Mouse (Mus musculus) lung, embryonic 16.5 days (tissue): ENCODE measurements around the gene Capn2. TPM values are rescaled to one million over a fixed set of nuclear protein-coding genes. Genes with fewer than 3 reads are reported as not detected.

ENCODE experiments used
- ATAC-seq: fragments of 200-750 bp; cut with Nextera tagmentation; 2 replicates; pipeline ENCODE4 v1.8.0; 2017; ENCODE audit warnings: low read depth, mild to moderate bottlenecking, moderate library complexity
- H3K27ac ChIP-seq: fragments of 300-500 bp; sonication (generic); 2 replicates; pipeline ENCODE4 v1.5.1; 2014; ENCODE audit warnings: mild to moderate bottlenecking, control low read depth, low read length
- H3K27me3 ChIP-seq: fragments of 300-500 bp; sonication (generic); 2 replicates; pipeline ENCODE4 v1.6.1; 2014; ENCODE audit warnings: low read depth, low read length, mixed read lengths; ENCODE audit not compliant: control insufficient read depth, insufficient read depth
- H3K36me3 ChIP-seq: fragments of 300-500 bp; sonication (generic); 2 replicates; pipeline ENCODE4 v1.6.1; 2014; ENCODE audit warnings: low read length; ENCODE audit not compliant: control insufficient read depth, insufficient read depth
- H3K4me1 ChIP-seq: fragments of 300-500 bp; sonication (generic); replicated peaks from 2 replicates; pipeline ENCODE4 v1.6.1; 2014; ENCODE audit warnings: low read length, mixed read lengths; ENCODE audit not compliant: control insufficient read depth, insufficient read depth
- H3K4me2 ChIP-seq: fragments of 300-500 bp; sonication (generic); 2 replicates; pipeline ENCODE4 v1.6.1; 2014; ENCODE audit warnings: low read depth, low read length, control low read depth
- H3K4me3 ChIP-seq: fragments of 300-500 bp; sonication (generic); 2 replicates; pipeline ENCODE4 v1.5.1; 2014; ENCODE audit warnings: mild to moderate bottlenecking, low read length, control low read depth
- H3K9ac ChIP-seq: fragments of 300-500 bp; sonication (generic); 2 replicates; pipeline ENCODE4 v1.6.1; 2014; ENCODE audit warnings: low read length, control low read depth
- H3K9me3 ChIP-seq: fragments of 300-500 bp; sonication (generic); 2 replicates; pipeline ENCODE4 v1.6.1; 2016; ENCODE audit warnings: low read length; ENCODE audit not compliant: control insufficient read depth
- WGBS: fragments of 180-500 bp; shearing (Covaris S2); extraction: QIAGEN DNeasy Blood & Tissue Kit; methylation state at CpG from one replicate; pipeline ENCODE4 v1.1.7; 2014; 5-methylcytosine and 5-hydroxymethylcytosine counted together
- polyA plus RNA-seq: library from polyadenylated mRNA; unstranded; fragments of >200 nt; fragmentation: Nextera tagmentation; extraction: Ambion mirVana; gene quantifications from 2 replicates; pipeline ENCODE4 v1.2.1, GENCODE M21; 2015

Gene Capn2
- polyA plus RNA-seq, result 127 and 136 TPM in 2 replicates

DNA sequence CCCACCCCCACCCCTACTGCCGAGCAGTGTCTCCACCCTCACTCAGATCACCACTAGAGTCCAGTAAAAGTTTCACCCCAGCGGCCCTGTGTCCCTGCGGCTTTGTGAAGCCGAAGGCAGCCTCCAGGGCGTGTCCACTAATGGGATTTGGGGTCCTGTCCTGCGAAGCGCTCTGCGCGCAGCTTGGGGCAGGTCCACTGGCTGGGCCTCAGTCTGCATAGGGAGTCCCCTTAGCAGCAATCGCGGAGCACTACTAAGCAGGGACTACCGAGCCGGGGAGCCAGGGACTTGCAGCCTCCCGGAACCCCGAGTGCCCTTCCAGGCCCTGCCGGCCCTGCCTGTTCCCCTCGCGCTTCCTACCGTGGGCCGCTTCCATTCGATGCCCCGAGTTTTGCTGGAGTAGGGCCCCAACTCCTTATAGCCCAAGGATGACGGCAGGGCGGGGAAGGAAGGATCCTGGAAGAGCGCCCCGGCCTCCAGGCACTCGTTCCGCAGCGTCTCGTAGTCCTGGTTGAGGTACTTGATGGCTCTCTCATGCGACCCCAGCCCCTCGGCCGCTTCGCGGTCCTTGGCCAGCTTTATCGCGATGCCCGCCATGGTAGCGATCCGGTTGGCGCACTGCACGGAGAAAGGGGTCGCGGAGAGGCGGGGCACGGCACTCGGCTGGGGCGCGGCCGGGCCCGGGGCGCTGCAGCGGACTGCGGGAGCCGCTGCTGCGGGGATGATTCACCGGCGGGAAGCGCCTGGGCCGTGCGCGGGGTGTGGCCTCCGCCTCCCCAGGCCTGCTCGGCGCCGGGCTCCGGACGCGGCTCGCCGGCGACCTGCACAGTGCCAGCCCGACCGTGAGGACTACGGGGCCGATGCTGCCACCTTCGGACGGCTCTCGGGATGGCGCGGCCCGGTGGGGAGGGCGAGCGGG, at the start of gene Capn2:
Capn2 (minus strand) TSS at position 851 of the 919 bp plus-strand sequence.
- peak within 1 kb of the TSS; percentile 67 for H3K4me2 ChIP-seq
- peak within 1 kb of the TSS; percentile 85 for H3K27ac ChIP-seq
- ATAC-seq, result peak; percentile 94
- H3K4me1 ChIP-seq, result peaks cover 47% of the 10 kb centered on the region
- peak within 1 kb of the TSS; percentile 66 for H3K4me3 ChIP-seq
- H3K9me3 ChIP-seq, result no peaks in the 10 kb centered on the region
- under 1% methylated on average over 83 of the region's 84 CpGs for WGBS
- H3K36me3 ChIP-seq, result peaks cover 5% of the 10 kb centered on the region; the same call in 1 of the 2 replicates
- H3K27me3 ChIP-seq, result no peaks in the 10 kb centered on the region
- H3K9ac ChIP-seq, result peak within 1 kb of the TSS; percentile 83

DNA sequence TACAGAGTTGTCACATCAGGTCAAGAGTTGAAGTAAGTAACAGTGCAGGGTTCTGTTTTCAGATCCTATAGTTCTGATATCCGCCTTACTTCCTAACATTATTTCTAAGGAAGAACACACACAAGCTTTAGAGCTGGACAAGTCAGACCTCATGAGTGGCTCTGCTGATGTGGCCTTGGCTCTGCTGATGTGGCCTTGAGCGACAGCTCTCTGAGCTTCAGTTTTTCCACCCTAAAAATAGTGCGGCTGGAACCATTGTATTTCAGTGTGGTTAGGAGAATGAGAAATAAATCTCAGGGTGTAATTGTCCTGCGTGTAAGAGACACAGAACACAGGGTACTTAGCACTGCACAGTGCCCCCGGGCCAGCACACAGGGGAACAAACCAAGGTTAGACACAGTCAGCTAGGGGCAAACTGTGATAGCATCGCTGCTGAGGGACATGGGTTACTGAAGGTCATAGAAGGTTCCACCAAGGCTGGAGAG, 48.0 kb upstream of the Capn2 start:
- H3K4me3 ChIP-seq, result no peak overlapping the region
- no peak overlapping the region for H3K4me2 ChIP-seq
- H3K4me1 ChIP-seq, result peaks cover 4% of the 10 kb centered on the region; the same call in 1 of the 2 replicates
- no peaks in the 10 kb centered on the region for H3K9me3 ChIP-seq
- no peaks in the 10 kb centered on the region for H3K27me3 ChIP-seq
- H3K27ac ChIP-seq, result no peak overlapping the region
- no peak overlapping the region for H3K9ac ChIP-seq
- WGBS, result 85% methylated on average over 6 of the region's 6 CpGs
- no peaks in the 10 kb centered on the region for H3K36me3 ChIP-seq
- ATAC-seq, result no peak

GRCm38 (mm10) chr1:182564408-182565120, 47.2 kb upstream of the Capn2 start, which contains the start of gene Capn8:
Capn8 (plus strand) TSS chr1:182565007.
- Histone ChIP-seq H3K9me3 (no peaks in the 10 kb centered on the region), H3K4me1 (peaks cover 4% of the 10 kb centered on the region; the same call in 1 of the 2 replicates), H3K36me3 (no peaks in the 10 kb centered on the region), H3K27me3 (no peaks in the 10 kb centered on the region), H3K27ac (no peak within 1 kb of the TSS), H3K9ac (no peak within 1 kb of the TSS), H3K4me2 (no peak within 1 kb of the TSS), H3K4me3 (no peak within 1 kb of the TSS)
- 64% methylated on average over 5 of the region's 5 CpGs for WGBS
- no peak for ATAC-seq

GRCm38 (mm10) chr1:182562576-182563370, 45.4 kb upstream of the Capn2 start:
- Histone ChIP-seq H3K27me3 (no peaks in the 10 kb centered on the region), H3K9ac (no peak overlapping the region), H3K27ac (no peak overlapping the region; the same call in 1 of the 2 replicates), H3K4me1 (peaks cover 4% of the 10 kb centered on the region; the same call in 1 of the 2 replicates), H3K36me3 (no peaks in the 10 kb centered on the region), H3K4me2 (peak overlapping the region; percentile 35), H3K4me3 (no peak overlapping the region), H3K9me3 (no peaks in the 10 kb centered on the region)
- 28% methylated on average over 16 of the region's 16 CpGs for WGBS
- ATAC-seq, result peak; percentile 63

GRCm38 (mm10) chr1:182561945-182562514, 44.6 kb upstream of the Capn2 start:
- H3K27ac ChIP-seq, result peak overlapping the region; percentile 13; the same call in 1 of the 2 replicates
- no peak overlapping the region for H3K4me3 ChIP-seq
- peak overlapping the region; percentile 35 for H3K4me2 ChIP-seq
- WGBS, result 73% methylated on average over 11 of the region's 11 CpGs
- H3K4me1 ChIP-seq, result peaks cover 4% of the 10 kb centered on the region; the same call in 1 of the 2 replicates
- no peaks in the 10 kb centered on the region for H3K27me3 ChIP-seq
- no peaks in the 10 kb centered on the region for H3K9me3 ChIP-seq
- no peaks in the 10 kb centered on the region for H3K36me3 ChIP-seq
- no peak overlapping the region for H3K9ac ChIP-seq
- ATAC-seq, result 0 out of 2 replicates have a peak, but pooled peaks have one; percentile 19

DNA sequence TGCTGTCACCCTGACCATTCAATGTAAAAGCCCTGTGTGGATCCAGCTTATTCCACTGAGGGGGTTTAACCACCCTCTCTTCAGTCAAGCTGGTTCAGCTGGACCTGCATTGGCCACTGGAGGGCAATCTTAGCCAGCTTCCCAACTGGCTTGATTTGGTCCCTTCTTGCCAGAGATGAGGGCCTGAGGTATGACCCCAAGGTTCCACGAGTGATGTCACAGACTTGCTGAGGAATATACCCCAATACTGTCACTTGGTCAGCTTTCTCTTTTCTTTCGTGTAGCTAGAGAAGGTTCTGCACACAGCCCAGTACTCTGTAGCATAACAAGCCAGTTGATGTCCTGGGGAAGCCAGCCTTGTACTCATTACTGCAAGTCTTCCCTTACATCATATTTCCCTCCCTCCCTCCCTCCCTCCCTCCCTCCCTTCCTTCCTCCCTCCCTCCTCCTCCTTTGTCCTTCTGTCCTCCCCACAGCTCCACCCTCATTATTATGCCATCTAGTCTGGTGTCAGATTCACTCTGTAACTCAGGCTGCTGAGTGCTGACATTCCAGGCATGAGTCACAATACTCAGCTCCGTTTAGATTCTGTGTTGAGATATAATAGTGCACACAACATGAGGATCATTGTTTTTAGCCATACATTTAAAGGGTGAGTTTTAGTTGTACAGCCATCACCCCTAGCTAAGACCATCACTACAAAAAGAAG, 43.1 kb upstream of the Capn2 start:
- Histone ChIP-seq H3K36me3 (no peaks in the 10 kb centered on the region), H3K9me3 (no peaks in the 10 kb centered on the region), H3K4me1 (peaks cover 4% of the 10 kb centered on the region; the same call in 1 of the 2 replicates), H3K27me3 (no peaks in the 10 kb centered on the region), H3K9ac (no peak overlapping the region), H3K4me2 (no peak overlapping the region), H3K27ac (no peak overlapping the region), H3K4me3 (no peak overlapping the region)
- 10% methylated on average over 3 of the region's 3 CpGs for WGBS
- peak; percentile 53; the same call in 1 of the 2 replicates for ATAC-seq

DNA sequence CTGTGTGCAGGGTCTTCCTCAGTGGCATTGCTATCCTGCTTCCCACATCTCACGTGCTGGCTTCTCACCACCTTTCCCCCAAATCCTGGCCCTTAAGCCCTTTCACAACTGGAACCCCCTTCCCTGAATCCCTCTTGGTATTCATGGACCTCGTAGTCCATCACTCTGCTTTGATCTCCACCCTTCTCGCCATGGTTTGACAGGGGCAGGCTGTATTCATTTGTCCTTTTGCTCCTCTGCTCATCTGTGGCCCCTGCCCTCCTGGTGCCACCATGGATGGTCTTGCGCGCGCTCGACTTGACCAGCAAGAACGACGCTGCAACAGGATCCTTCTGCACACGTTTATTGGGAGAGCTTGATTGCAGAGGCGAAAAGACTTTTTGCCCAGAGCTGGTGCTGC, 42.1 kb upstream of the Capn2 start:
- H3K9me3 ChIP-seq, result no peaks in the 10 kb centered on the region
- H3K36me3 ChIP-seq, result no peaks in the 10 kb centered on the region
- 80% methylated on average over 10 of the region's 11 CpGs for WGBS
- no peak overlapping the region for H3K4me2 ChIP-seq
- H3K27ac ChIP-seq, result no peak overlapping the region
- H3K4me1 ChIP-seq, result peaks cover 4% of the 10 kb centered on the region; the same call in 1 of the 2 replicates
- no peak for ATAC-seq
- H3K4me3 ChIP-seq, result no peak overlapping the region
- H3K9ac ChIP-seq, result no peak overlapping the region
- no peaks in the 10 kb centered on the region for H3K27me3 ChIP-seq

- H3K4me3 ChIP-seq, result no peak overlapping the region
- no peak overlapping the region for H3K9ac ChIP-seq
- H3K27me3 ChIP-seq, result no peaks in the 10 kb centered on the region
- peaks cover 4% of the 10 kb centered on the region; the same call in 1 of the 2 replicates for H3K4me1 ChIP-seq
- no peaks in the 10 kb centered on the region for H3K36me3 ChIP-seq
- no peak overlapping the region for H3K4me2 ChIP-seq
- 65% methylated on average over 4 of the region's 4 CpGs for WGBS
- H3K9me3 ChIP-seq, result no peaks in the 10 kb centered on the region
- no peak for ATAC-seq
- H3K27ac ChIP-seq, result no peak overlapping the region
Measured at GRCm38 (mm10) chr1:182558271-182558670, 40.9 kb upstream of the Capn2 start.
